Mouse (Mus musculus): ENCODE data around the gene Donson.

The Donson gene

GRCm38 (mm10) chr16:91688619-91689334 is at the start of gene Donson:
Gene Donson, minus strand, starts transcription at chr16:91688770.
- peak; percentile 95 for ATAC-seq (ENCODE audit: low TSS enrichment)

DNA sequence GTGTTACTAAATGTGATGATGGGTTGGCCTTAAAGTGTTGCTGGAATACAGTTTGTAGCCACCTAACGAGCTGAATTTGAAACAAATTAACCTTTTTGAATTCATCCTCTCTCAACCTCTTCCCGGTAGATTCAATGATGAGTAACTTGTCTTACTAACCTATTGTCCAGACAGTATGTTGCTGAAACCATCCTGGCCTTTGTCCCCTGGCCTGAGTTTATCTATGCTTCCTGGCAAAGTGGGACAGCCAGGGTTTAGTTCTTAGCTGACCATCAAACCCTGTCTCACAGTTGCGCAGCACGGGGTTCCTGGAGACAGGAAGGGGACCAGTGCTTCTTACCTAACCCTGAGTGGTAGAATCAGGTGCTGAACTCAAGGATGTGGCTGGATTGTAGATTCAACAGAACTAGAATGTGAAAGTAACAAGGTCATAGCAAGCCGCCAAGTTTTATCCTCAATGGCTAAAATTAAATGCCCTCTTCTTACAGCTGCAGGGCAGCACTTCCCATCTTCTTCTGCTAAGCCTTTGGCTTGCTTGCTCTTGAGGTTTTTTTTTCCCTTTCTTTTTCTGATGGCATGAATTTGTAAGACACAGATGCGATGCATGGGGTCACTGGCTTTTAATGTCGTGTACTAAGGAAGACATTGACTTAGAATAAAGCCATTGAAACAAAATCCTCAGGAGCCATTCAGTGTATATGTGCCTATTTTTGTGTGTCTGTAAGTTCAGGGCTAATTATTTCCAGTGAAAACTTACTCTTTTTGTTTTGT is 47.7 kb upstream of the Donson start:
- no peak for ATAC-seq (ENCODE audit: low TSS enrichment)

GRCm38 (mm10) chr16:91734771-91735170 is 46.2 kb upstream of the Donson start:
- ATAC-seq (ENCODE audit: low TSS enrichment) = no peak

- no peak for ATAC-seq (ENCODE audit: low TSS enrichment)
Measured at GRCm38 (mm10) chr16:91732816-91733215, 44.2 kb upstream of the Donson start.

- no peak for ATAC-seq (ENCODE audit: low TSS enrichment)
Measured at GRCm38 (mm10) chr16:91730446-91730845, 41.9 kb upstream of the Donson start.

DNA sequence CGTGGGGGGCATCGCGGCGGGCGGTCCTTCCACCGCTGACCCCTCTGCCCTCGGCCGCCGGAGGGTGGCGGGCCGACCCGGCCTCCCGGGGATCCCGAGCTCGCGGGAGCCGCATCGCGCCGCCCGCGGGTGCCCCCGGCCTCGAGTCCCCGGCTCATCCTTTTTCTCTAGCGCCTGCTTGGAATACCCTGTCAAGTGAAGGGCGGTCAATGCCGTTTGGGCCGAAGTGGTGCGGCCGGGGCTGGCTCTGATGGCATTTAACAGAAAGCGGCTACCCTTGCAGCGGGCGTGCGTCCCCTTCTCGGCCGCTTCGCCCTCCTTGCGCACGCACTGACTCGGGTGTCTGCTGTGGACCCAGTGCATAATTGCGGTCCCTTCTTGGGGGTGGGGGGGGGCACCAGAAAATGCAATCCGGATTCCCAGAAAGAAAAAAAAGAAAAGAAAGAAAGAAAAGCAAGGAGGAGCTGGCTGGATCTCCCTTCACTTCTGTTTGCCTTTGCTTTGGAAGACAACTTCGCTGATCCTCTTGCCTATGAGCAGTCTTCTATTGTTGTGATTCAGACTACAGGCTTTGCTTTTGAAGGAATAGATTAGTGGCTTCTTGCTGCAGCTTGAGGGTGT is 41.4 kb upstream of the Donson start:
- ATAC-seq (ENCODE audit: low TSS enrichment) = no peak; the same call in 1 of the 2 replicates

DNA sequence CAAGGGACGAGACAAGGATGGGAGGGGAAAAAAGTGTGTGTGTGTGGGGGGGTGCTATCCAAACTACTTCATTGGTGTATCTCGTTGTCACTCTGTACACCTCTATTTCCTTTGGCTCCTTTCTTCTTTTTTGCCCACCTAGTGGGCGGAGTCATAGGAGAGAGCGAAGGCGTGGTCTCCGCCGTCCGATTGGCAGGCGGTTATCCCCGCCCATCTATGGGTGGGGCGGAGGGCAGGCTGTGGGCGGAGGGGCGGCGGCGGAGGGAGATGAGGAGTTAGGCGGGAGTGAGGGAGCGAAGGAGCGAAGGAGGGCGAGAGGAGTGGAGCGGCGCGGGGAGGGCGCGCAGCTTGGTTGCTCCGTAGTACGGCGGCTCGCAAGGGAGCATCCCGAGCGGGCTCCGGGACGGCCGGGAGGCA is 40.5 kb upstream of the Donson start, which contains the start of gene Itsn1:
TSS of gene Itsn1 (plus strand) at position 216 of the 417 bp plus-strand sequence.
- peak; percentile 78 for ATAC-seq (ENCODE audit: low TSS enrichment)

- peak; percentile 90 for ATAC-seq (ENCODE audit: low TSS enrichment)
Measured at GRCm38 (mm10) chr16:91728123-91729065, 39.8 kb upstream of the Donson start, which contains the start of gene Cryzl1. Gene Cryzl1, minus strand, starts transcription at chr16:91728975.

DNA sequence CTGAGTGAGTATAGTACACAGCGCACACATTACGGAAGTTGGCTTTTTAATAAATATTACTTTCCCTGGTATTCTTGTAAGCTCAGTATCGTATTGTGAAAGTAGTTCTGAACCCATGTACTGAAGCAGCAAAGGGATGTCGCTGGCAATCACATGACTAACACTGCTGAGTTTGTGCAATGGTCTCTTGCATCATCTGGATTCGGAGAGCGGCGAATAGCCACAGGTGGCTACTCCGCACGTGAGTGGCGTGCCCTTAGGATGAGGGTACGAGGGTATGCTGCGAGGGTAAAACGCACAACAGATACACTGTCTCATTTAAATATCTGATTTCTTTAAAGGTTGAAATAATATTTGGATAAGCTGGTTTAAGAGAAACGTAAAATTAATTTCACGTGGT is 38.9 kb upstream of the Donson start:
- no peak for ATAC-seq (ENCODE audit: low TSS enrichment)

DNA sequence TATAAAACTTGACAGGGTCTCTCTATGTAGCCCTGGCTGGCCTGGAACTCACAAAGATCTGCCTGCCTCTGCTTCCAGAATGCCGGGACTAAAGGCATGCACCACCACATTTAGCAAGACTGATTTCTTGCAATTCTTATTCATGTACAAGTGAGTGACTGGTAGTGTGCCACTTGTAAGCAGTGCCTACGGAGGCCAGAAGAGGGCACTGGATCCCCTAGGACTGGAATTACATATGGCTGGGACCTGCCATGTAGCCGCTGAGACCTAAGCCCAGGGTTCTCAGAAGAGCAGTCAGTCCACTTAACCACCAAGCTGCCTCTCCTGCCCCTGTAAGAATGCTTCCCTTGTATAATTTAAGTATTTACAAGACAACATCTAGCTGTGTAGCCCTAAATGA is 35.7 kb upstream of the Donson start:
- ATAC-seq (ENCODE audit: low TSS enrichment) = no peak

GRCm38 (mm10) chr16:91717399-91717798 is 28.8 kb upstream of the Donson start:
- ATAC-seq (ENCODE audit: low TSS enrichment) = no peak

GRCm38 (mm10) chr16:91716927-91717349 is 28.4 kb upstream of the Donson start:
- ATAC-seq (ENCODE audit: low TSS enrichment) = no peak

GRCm38 (mm10) chr16:91710241-91710640 is 21.7 kb upstream of the Donson start:
- no peak for ATAC-seq (ENCODE audit: low TSS enrichment)

DNA sequence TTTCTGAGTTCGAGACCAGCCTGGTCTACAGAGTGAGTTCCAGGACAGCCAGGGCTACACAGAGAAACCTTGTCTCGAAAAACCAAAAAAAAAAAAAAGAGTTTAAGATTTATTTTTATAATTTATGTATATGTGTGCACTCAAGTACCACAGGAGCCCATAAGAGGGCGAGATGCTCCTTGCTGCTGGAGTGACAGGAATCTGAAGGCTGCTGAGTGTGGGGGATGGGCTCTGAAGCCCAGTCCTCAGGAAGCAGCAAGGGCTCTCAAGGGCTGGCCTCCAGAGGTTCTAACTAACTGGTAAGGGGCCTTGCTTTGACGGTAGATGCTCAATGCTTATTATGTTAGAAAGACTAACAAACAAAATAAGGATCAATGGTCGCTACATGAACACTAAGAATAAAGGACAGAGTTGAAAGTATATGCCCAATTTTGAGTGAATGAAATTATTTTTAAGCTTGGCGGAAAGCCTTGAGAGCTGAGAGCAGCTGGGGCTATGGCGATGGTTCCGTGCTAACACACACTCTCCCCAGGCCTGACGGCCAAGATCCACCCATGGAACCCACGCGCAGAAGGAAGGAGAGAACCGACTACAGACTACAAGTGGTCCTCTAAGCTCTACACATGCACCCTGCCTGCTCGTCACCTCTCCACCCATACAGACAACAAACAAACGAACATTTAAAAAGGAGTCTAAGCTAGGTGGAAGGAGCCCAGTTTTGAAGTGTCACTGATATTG is 16.2 kb upstream of the Donson start:
- ATAC-seq (ENCODE audit: low TSS enrichment) = peak; percentile 83

DNA sequence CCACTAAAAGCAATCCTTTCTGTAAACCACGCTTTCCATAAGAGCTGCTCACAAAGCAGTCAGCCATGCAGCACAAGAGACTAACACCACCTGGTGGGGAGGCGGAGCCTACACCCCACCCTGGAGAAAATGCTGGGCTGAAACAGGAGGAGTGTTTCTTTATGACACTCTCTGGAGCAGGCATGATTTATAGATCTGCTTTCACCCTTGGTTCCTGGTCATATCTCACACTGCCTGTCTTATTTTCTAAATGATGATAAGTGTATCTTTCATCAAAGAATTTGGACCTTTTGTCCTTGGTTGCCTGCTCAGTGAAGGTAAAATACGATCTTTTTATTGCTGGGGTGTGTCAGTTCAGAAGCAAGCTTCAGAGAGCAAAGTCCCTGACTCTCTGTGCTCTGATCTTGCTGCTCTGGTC is 14.2 kb upstream of the Donson start:
- peak; percentile 66; the same call in 1 of the 2 replicates for ATAC-seq (ENCODE audit: low TSS enrichment)

GRCm38 (mm10) chr16:91701908-91702307 is 13.3 kb upstream of the Donson start:
- no peak for ATAC-seq (ENCODE audit: low TSS enrichment)

DNA sequence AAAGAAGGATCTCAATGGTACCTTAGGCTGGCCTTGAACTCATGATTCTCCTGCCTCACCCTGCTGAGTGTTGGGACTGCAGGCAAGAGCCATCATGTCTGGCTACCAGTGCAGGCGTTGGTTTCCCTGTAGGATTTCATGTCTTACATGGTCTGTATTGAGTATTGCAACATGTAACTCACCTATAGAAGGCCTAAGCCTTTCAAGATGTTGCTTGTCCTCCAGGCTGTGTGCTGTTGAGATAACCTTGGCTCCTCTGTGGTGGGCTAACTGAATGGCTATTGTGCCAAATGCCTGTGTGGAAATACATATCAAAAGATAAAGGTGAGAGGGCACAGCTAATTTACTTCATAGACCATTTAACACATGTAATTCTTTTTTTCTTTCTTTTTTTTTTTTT is 10.4 kb upstream of the Donson start:
- no peak for ATAC-seq (ENCODE audit: low TSS enrichment)

- no peak for ATAC-seq (ENCODE audit: low TSS enrichment)
Measured at GRCm38 (mm10) chr16:91695108-91695755, 6.7 kb upstream of the Donson start.

DNA sequence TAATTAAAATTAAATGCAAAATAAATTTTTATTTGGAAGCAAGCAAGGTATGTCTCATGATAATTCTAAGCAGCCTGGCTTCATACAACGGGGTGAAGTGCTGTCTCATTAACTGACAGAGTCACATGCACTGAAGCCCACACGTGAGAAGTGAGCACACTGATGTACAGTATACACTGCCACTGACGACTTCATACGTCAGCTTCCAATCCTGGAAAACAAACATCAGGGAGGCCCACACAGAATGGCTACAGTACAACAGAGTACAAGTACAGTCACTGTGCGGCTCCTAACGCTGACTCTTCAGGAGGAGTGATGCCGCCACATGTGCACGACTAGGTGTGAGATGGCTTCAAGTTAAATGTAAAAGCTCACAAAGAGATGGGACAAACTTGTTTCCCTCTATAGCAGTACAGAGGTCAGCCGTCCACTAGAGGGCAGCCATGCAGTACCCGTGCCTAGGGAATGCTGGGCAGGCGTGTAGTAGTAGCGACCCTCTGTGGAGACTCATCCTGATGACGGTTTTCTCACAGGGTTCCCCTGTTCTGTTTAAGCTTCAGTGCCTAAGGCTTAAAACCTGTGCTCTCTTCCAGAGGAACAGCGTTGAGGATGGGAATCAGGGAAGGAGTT is 6.0 kb upstream of the Donson start:
- peak; percentile 92 for ATAC-seq (ENCODE audit: low TSS enrichment)

DNA sequence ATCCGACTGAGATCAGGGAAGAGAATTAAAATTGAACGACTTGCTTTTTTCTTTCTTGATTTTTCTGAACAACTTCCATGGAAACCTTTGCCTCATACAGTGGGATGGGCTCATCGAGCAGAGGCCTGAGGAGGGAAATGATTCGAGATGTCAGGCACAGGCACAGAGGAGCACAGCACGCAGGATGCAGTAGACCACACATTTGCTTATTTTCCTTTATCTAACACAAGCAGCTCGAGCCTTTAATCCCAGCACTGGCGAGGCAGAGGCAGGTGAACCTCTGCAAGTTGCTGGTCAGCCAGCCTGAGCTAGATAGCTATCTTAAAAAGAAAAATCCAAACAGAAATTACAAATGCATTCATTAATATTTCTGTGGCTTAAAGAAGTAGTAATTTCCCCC is 1.2 kb upstream of the Donson start:
- ATAC-seq (ENCODE audit: low TSS enrichment) = no peak

Data from frontal cortex, adult (tissue).